Mouse (Mus musculus) myocyte (in vitro differentiated cells): ENCODE data around the gene Cry2. TPM values are rescaled to one million over a fixed set of nuclear protein-coding genes. Genes with fewer than 3 reads are reported as not detected.

Experiments
- H3K27me3 ChIP-seq: one replicate; pipeline ENCODE4 v1.6.1; 2011; ENCODE audit not compliant: control insufficient read depth, insufficient read depth, insufficient read length
- H3K36me3 ChIP-seq: one replicate; pipeline ENCODE4 v1.6.1; 2011; ENCODE audit not compliant: control insufficient read depth, insufficient read depth
- H3K4me2 ChIP-seq: one replicate; pipeline ENCODE4 v1.6.1; 2011; ENCODE audit warnings: low read depth, control low read depth
- H3K4me3 ChIP-seq: one replicate; pipeline ENCODE4 v1.5.1; 2011; ENCODE audit warnings: mild to moderate bottlenecking, control low read depth, moderate library complexity
- H3K79me2 ChIP-seq: one replicate; pipeline ENCODE4 v1.6.1; 2011; ENCODE audit not compliant: control insufficient read depth, insufficient read depth
- H3ac ChIP-seq: one replicate; pipeline ENCODE4 v1.6.1; 2011; ENCODE audit not compliant: control insufficient read depth, insufficient read length
- CEBPB ChIP-seq: IDR thresholded peaks from 2 replicates; pipeline ENCODE4 v1.6.1; 2011; ENCODE audit warnings: mild to moderate bottlenecking, moderate library complexity; ENCODE audit not compliant: poor library complexity, insufficient read depth, severe bottlenecking
- E2F4 ChIP-seq: IDR thresholded peaks from one replicate; pipeline ENCODE4 v1.6.1; 2011; ENCODE audit warnings: mild to moderate bottlenecking, control low read depth, moderate library complexity; ENCODE audit not compliant: insufficient read depth
- MAX ChIP-seq: IDR thresholded peaks from one replicate; pipeline ENCODE4 v1.6.1; 2011; ENCODE audit warnings: low read depth, mild to moderate bottlenecking, control low read depth
- MYOD1 ChIP-seq, 3 experiments: IDR thresholded peaks; one replicate each; pipeline ENCODE4 v1.6.1; 2011; ENCODE audit warnings: control low read depth in 2 of 3, low read depth in 2 of 3, mild to moderate bottlenecking in 2 of 3, moderate library complexity in 1 of 3; ENCODE audit not compliant: insufficient read length in 2 of 3, control insufficient read depth in 1 of 3
- MYOG ChIP-seq, 3 experiments: IDR thresholded peaks; one replicate each; pipeline ENCODE4 v1.6.1; 2011; ENCODE audit warnings: control low read depth in 2 of 3, low read depth in 2 of 3, mild to moderate bottlenecking in 2 of 3; ENCODE audit not compliant: insufficient read length in 2 of 3, control insufficient read depth in 1 of 3, insufficient read depth in 1 of 3
- POLR2A ChIP-seq: IDR thresholded peaks from one replicate; pipeline ENCODE4 v1.6.1; 2011; ENCODE audit warnings: low read depth, mild to moderate bottlenecking, control low read depth, moderate library complexity; ENCODE audit not compliant: insufficient read length
- POLR2AphosphoS2 ChIP-seq: IDR thresholded peaks from one replicate; pipeline ENCODE4 v1.6.1; 2011; ENCODE audit warnings: low read depth, control low read depth; ENCODE audit not compliant: insufficient read length
- REST ChIP-seq: IDR thresholded peaks from one replicate; pipeline ENCODE4 v1.6.1; 2011; ENCODE audit warnings: mild to moderate bottlenecking, control low read depth, moderate library complexity; ENCODE audit not compliant: insufficient read depth, insufficient read length
- SRF ChIP-seq: IDR thresholded peaks from one replicate; pipeline ENCODE4 v1.6.1; 2011; ENCODE audit warnings: low read depth; ENCODE audit not compliant: control insufficient read depth, insufficient read length
- TCF12 ChIP-seq: IDR thresholded peaks from one replicate; pipeline ENCODE4 v1.6.1; 2011; ENCODE audit warnings: mild to moderate bottlenecking, control low read depth; ENCODE audit not compliant: poor library complexity, insufficient read depth, severe bottlenecking
- TCF3 ChIP-seq: IDR thresholded peaks from one replicate; pipeline ENCODE4 v1.6.1; 2011; ENCODE audit warnings: low read depth, control low read depth; ENCODE audit not compliant: insufficient read length
- USF1 ChIP-seq: IDR thresholded peaks from one replicate; pipeline ENCODE4 v1.6.1; 2011; ENCODE audit warnings: low read depth, mild to moderate bottlenecking, control low read depth, moderate library complexity
- polyA plus RNA-seq: library from polyadenylated mRNA; unstranded; fragments of >200 nt; fragmentation: generic; extraction: Trizol; gene quantifications from one replicate; pipeline ENCODE4 v1.2.1, GENCODE M21; 2012; ENCODE audit warnings: missing spikeins

The Cry2 gene
- polyA plus RNA-seq, 1 experiment = 9.3 TPM

- peaks cover 10% of the 10 kb centered on the region for H3K36me3 ChIP-seq
These were observed 52.7 kb downstream of the Cry2 start for GRCm38 (mm10) chr2:92381161-92381560.

GRCm38 (mm10) chr2:92380495-92381050 lies 53.3 kb downstream of the Cry2 start:
- no peak overlapping the region for H3ac ChIP-seq
- no peak overlapping the region for H3K4me2 ChIP-seq
- no peaks in the 10 kb centered on the region for H3K27me3 ChIP-seq
- H3K36me3 ChIP-seq = peaks cover 10% of the 10 kb centered on the region
- no peak overlapping the region for H3K4me3 ChIP-seq
- no peak for TF ChIP-seq MAX
- TF ChIP-seq POLR2AphosphoS2 = no peak
- TF ChIP-seq E2F4 = no peak
- no peak for TF ChIP-seq MYOG (IDR thresholded peaks at IDR 0.05; ENCODE audit: control insufficient read depth in 1 of 3, insufficient read depth in 1 of 3, insufficient read length in 2 of 3, low read depth in 2 of 3)
- TF ChIP-seq MYOD1 (IDR thresholded peaks at IDR 0.05; ENCODE audit: control insufficient read depth in 1 of 3, insufficient read length in 2 of 3, low read depth in 2 of 3) = no peak
- no peak for TF ChIP-seq POLR2A
- TF ChIP-seq REST = no peak
- no peak for TF ChIP-seq CEBPB
- TF ChIP-seq SRF = no peak
- TF ChIP-seq USF1 = no peak
- TF ChIP-seq TCF3 = no peak
- no peak for TF ChIP-seq TCF12
- peaks cover 10% of the 10 kb centered on the region for H3K79me2 ChIP-seq

More at GRCm38 (mm10) chr2:92381161-92381560, 52.7 kb downstream of the Cry2 start:
- no peak overlapping the region for H3K4me3 ChIP-seq
- H3ac ChIP-seq = no peak overlapping the region
- no peak overlapping the region for H3K4me2 ChIP-seq
- no peak for TF ChIP-seq POLR2A
- no peak for TF ChIP-seq MAX
- peaks cover 4% of the 10 kb centered on the region for H3K79me2 ChIP-seq
- no peaks in the 10 kb centered on the region for H3K27me3 ChIP-seq

- Histone ChIP-seq H3K36me3 (peaks cover 10% of the 10 kb centered on the region), H3K27me3 (no peaks in the 10 kb centered on the region), H3K4me2 (no peak overlapping the region), H3ac (no peak overlapping the region), H3K79me2 (peaks cover 10% of the 10 kb centered on the region), H3K4me3 (no peak overlapping the region)
- TF ChIP-seq MYOD1 (IDR thresholded peaks at IDR 0.05; ENCODE audit: control insufficient read depth in 1 of 3, insufficient read length in 2 of 3, low read depth in 2 of 3) = peak in 2 of 3 experiments; percentile 56 to 65
- peak in 2 of 3 experiments; percentile 37 to 51 for TF ChIP-seq MYOG (IDR thresholded peaks at IDR 0.05; ENCODE audit: control insufficient read depth in 1 of 3, insufficient read depth in 1 of 3, insufficient read length in 2 of 3, low read depth in 2 of 3)
- no peak for TF ChIP-seq SRF
- no peak for TF ChIP-seq REST
- TF ChIP-seq MAX = no peak
- TF ChIP-seq TCF12 = no peak
These were observed 53.9 kb downstream of the Cry2 start for GRCm38 (mm10) chr2:92379783-92380494.

- Histone ChIP-seq H3K4me2 (no peak overlapping the region), H3ac (no peak overlapping the region), H3K36me3 (peaks cover 10% of the 10 kb centered on the region), H3K79me2 (peaks cover 10% of the 10 kb centered on the region), H3K27me3 (no peaks in the 10 kb centered on the region), H3K4me3 (no peak overlapping the region)
- TF ChIP-seq POLR2AphosphoS2 = no peak
- no peak for TF ChIP-seq MYOD1 (IDR thresholded peaks at IDR 0.05; ENCODE audit: control insufficient read depth in 1 of 3, insufficient read length in 2 of 3, low read depth in 2 of 3)
- no peak for TF ChIP-seq REST
- no peak for TF ChIP-seq MYOG (IDR thresholded peaks at IDR 0.05; ENCODE audit: control insufficient read depth in 1 of 3, insufficient read depth in 1 of 3, insufficient read length in 2 of 3, low read depth in 2 of 3)
- TF ChIP-seq TCF3 = no peak
- TF ChIP-seq MAX = no peak
- TF ChIP-seq USF1 = no peak
- no peak for TF ChIP-seq TCF12
- no peak for TF ChIP-seq POLR2A
- TF ChIP-seq CEBPB = no peak
- TF ChIP-seq SRF = no peak
- no peak for TF ChIP-seq E2F4
These were observed 56.5 kb downstream of the Cry2 start for GRCm38 (mm10) chr2:92377320-92377719.

- peaks cover 10% of the 10 kb centered on the region for H3K36me3 ChIP-seq
- peak overlapping the region; percentile 79 for H3K4me3 ChIP-seq
- TF ChIP-seq E2F4 = no peak
- TF ChIP-seq MYOG (IDR thresholded peaks at IDR 0.05; ENCODE audit: control insufficient read depth in 1 of 3, insufficient read depth in 1 of 3, insufficient read length in 2 of 3, low read depth in 2 of 3) = no peak
- TF ChIP-seq CEBPB = no peak
- TF ChIP-seq REST = no peak
- TF ChIP-seq TCF3 = no peak
- TF ChIP-seq USF1 = no peak
- TF ChIP-seq POLR2AphosphoS2 = no peak
- TF ChIP-seq POLR2A = no peak
- no peak for TF ChIP-seq MAX
- TF ChIP-seq SRF = no peak
- TF ChIP-seq MYOD1 (IDR thresholded peaks at IDR 0.05; ENCODE audit: control insufficient read depth in 1 of 3, insufficient read length in 2 of 3, low read depth in 2 of 3) = no peak
- peaks cover 10% of the 10 kb centered on the region for H3K79me2 ChIP-seq
- H3K4me2 ChIP-seq = peak overlapping the region; percentile 91
- H3ac ChIP-seq = peak overlapping the region; percentile 34
- H3K27me3 ChIP-seq = peaks cover 3% of the 10 kb centered on the region
These were observed 57.5 kb downstream of the Cry2 start for GRCm38 (mm10) chr2:92376300-92376699.
